Mouse (Mus musculus): ENCODE measurements around the gene Gm13691. TPM values are rescaled to one million over a fixed set of nuclear protein-coding genes. Genes with fewer than 3 reads are reported as not detected.
"Not testable (repeated sequence)": the region's sequence is repeated elsewhere in the genome, so short reads cannot be mapped to it uniquely, and the experiment has no call there.

Gene Gm13691
- polyA plus RNA-seq (2015; fragmentation: Nextera tagmentation; extraction: Ambion mirVana): not detected in 2 replicates

DNA sequence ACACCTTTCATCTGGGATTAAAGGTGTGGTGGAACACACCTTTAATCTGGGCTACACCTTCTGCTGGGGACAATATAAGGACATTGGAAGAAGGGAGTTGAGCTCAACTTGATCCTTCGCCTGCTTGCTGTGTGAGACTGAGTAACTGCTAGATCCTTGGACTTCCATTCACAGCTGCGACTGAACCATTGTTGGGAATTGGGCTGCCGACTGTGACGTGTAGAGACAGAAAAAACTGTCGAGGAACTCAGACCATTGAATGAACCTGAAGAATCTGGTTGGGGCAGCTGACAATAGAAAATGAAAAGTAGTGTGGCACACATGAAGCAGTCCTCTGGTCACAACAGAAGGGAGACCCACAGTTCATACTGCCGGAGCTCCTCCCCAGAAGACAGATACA lies at the start of gene Gm13691:
Gene Gm13691, plus strand, starts transcription at position 301 of the 400 bp plus-strand sequence.
- H3K36me3 ChIP-seq; H3K9me3 ChIP-seq (replicated peaks); H3K27ac ChIP-seq (replicated peaks); H3K4me1 ChIP-seq; H3K4me3 ChIP-seq (replicated peaks); ATAC-seq (ENCODE audit: insufficient number of reproducible peaks, low FRiP score, low TSS enrichment, low read depth); H3K9ac ChIP-seq; H3K27me3 ChIP-seq; H3K4me2 ChIP-seq (replicated peaks): not testable (repeated sequence)
- WGBS: no CpG with 5 or more reads among the region's 6 CpGs

DNA sequence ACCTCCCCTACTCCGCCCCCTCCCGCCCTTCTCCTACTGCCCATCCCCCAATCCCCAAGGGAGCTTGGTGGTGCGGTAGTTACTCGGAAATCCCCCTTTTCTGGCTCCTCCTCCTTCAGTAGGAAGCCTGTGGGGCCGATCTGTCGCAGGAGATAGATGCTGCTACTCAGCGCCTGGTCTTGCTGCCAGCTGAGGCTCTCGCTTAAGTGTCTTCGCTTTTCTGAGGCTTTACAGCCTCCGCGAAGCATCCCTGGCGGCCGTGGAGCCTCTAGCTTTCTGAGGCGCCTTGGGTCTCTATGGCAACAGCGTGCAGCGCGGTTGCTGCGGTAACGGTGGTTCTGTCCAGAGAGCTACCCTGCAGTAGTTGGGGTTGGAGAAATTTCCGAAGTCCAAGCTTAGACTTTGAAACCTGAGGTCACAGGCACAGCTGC lies 49.4 kb upstream of the Gm13691 start, which contains the start of gene Zswim2:
Gene Zswim2, minus strand, starts transcription at position 298 of the 431 bp plus-strand sequence.
- Histone ChIP-seq H3K36me3 (no peaks in the 10 kb centered on the region), H3K9ac (no peak within 1 kb of the TSS), H3K27ac (replicated peaks) (no peak within 1 kb of the TSS), H3K4me2 (replicated peaks) (peak within 1 kb of the TSS; percentile 51), H3K4me1 (peaks cover 4% of the 10 kb centered on the region), H3K27me3 (no peaks in the 10 kb centered on the region), H3K9me3 (replicated peaks) (no peaks in the 10 kb centered on the region), H3K4me3 (replicated peaks) (peak within 1 kb of the TSS; percentile 25)
- ATAC-seq (ENCODE audit: insufficient number of reproducible peaks, low FRiP score, low TSS enrichment, low read depth): peak; percentile 70; the same call in 1 of the 2 replicates
- WGBS: under 1% methylated on average over 20 of the region's 20 CpGs

DNA sequence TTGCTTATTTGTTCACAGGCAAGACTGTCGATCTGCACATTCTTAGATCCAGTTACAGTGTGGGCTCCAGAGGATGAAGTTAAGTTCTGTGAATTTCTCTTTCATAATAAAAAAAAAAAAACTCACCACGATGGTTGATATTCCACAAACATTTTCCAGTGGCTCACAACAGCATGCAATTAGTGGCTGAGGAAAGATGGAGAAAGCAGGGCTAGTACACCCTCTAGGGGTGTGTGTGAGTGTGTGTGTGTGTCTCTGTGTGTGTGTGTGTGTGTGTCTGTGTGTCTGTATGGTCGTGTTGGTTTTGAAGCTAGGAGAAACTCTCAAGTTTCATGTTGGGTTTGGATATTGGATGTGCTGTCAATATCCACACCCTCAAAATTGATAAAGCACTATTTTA lies 49.0 kb upstream of the Gm13691 start:
- Histone ChIP-seq H3K36me3 (no peaks in the 10 kb centered on the region), H3K4me1 (peaks cover 4% of the 10 kb centered on the region), H3K4me2 (replicated peaks) (peak overlapping the region; percentile 51), H3K9ac (no peak overlapping the region), H3K27ac (replicated peaks) (no peak overlapping the region), H3K4me3 (replicated peaks) (peak overlapping the region; percentile 25; the same call in 1 of the 2 replicates), H3K27me3 (no peaks in the 10 kb centered on the region), H3K9me3 (replicated peaks) (no peaks in the 10 kb centered on the region)
- no peak for ATAC-seq (ENCODE audit: insufficient number of reproducible peaks, low FRiP score, low TSS enrichment, low read depth)
- 30% methylated on average over 3 of the region's 3 CpGs for WGBS

DNA sequence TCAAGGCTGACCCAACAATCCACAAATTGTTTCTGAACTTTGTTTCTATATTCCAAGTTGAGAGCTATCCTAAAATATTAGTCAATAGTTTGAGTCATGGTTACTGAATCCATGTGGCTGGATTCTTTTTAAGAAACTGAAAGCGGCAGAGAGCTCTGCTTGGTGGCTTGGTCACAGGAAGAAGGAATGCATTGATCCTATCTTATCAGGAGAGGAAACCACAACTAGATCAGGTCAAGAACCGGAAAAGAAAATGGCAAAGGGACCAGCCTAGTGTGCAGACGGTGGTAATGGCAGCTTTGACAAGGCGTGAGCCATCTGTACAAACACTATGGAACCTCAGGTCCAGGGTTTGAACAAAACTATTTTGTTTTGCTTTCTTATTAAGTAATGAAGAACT lies 48.6 kb upstream of the Gm13691 start:
- H3K9ac ChIP-seq: no peak overlapping the region
- no peaks in the 10 kb centered on the region for H3K36me3 ChIP-seq
- H3K4me2 ChIP-seq (replicated peaks): no peak overlapping the region
- WGBS: 65% methylated on average over 4 of the region's 4 CpGs
- H3K9me3 ChIP-seq (replicated peaks): no peaks in the 10 kb centered on the region
- H3K4me1 ChIP-seq: peaks cover 4% of the 10 kb centered on the region
- no peak overlapping the region for H3K4me3 ChIP-seq (replicated peaks)
- ATAC-seq (ENCODE audit: insufficient number of reproducible peaks, low FRiP score, low TSS enrichment, low read depth): no peak
- H3K27me3 ChIP-seq: no peaks in the 10 kb centered on the region
- H3K27ac ChIP-seq (replicated peaks): no peak overlapping the region

DNA sequence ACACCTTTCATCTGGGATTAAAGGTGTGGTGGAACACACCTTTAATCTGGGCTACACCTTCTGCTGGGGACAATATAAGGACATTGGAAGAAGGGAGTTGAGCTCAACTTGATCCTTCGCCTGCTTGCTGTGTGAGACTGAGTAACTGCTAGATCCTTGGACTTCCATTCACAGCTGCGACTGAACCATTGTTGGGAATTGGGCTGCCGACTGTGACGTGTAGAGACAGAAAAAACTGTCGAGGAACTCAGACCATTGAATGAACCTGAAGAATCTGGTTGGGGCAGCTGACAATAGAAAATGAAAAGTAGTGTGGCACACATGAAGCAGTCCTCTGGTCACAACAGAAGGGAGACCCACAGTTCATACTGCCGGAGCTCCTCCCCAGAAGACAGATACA lies 35.0 kb upstream of the Gm13691 start, which contains the start of gene Gm13698:
Gene Gm13698, plus strand, starts transcription at position 301 of the 400 bp plus-strand sequence.
- H3K9me3 ChIP-seq (replicated peaks); H3K9ac ChIP-seq; H3K36me3 ChIP-seq; H3K4me1 ChIP-seq; H3K4me3 ChIP-seq (replicated peaks); H3K4me2 ChIP-seq (replicated peaks); ATAC-seq (ENCODE audit: insufficient number of reproducible peaks, low FRiP score, low TSS enrichment, low read depth); H3K27ac ChIP-seq (replicated peaks); H3K27me3 ChIP-seq: not testable (repeated sequence)
- WGBS: no CpG with 5 or more reads among the region's 6 CpGs

DNA sequence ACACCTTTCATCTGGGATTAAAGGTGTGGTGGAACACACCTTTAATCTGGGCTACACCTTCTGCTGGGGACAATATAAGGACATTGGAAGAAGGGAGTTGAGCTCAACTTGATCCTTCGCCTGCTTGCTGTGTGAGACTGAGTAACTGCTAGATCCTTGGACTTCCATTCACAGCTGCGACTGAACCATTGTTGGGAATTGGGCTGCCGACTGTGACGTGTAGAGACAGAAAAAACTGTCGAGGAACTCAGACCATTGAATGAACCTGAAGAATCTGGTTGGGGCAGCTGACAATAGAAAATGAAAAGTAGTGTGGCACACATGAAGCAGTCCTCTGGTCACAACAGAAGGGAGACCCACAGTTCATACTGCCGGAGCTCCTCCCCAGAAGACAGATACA lies 29.1 kb upstream of the Gm13691 start, which contains the start of gene Gm13693:
Gene Gm13693, plus strand, starts transcription at position 301 of the 400 bp plus-strand sequence.
- ATAC-seq (ENCODE audit: insufficient number of reproducible peaks, low FRiP score, low TSS enrichment, low read depth); H3K9me3 ChIP-seq (replicated peaks); H3K4me1 ChIP-seq; H3K4me3 ChIP-seq (replicated peaks); H3K4me2 ChIP-seq (replicated peaks); H3K27me3 ChIP-seq; H3K36me3 ChIP-seq; H3K9ac ChIP-seq; H3K27ac ChIP-seq (replicated peaks): not testable (repeated sequence)
- WGBS: no CpG with 5 or more reads among the region's 6 CpGs

DNA sequence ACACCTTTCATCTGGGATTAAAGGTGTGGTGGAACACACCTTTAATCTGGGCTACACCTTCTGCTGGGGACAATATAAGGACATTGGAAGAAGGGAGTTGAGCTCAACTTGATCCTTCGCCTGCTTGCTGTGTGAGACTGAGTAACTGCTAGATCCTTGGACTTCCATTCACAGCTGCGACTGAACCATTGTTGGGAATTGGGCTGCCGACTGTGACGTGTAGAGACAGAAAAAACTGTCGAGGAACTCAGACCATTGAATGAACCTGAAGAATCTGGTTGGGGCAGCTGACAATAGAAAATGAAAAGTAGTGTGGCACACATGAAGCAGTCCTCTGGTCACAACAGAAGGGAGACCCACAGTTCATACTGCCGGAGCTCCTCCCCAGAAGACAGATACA lies 23.3 kb upstream of the Gm13691 start, which contains the start of gene Gm13695:
Gene Gm13695, plus strand, starts transcription at position 301 of the 400 bp plus-strand sequence.
- not testable (repeated sequence) for H3K4me2 ChIP-seq (replicated peaks); H3K4me1 ChIP-seq; H3K27ac ChIP-seq (replicated peaks); H3K27me3 ChIP-seq; H3K9ac ChIP-seq; H3K36me3 ChIP-seq; H3K9me3 ChIP-seq (replicated peaks); H3K4me3 ChIP-seq (replicated peaks); ATAC-seq (ENCODE audit: insufficient number of reproducible peaks, low FRiP score, low TSS enrichment, low read depth)
- WGBS: no CpG with 5 or more reads among the region's 6 CpGs

DNA sequence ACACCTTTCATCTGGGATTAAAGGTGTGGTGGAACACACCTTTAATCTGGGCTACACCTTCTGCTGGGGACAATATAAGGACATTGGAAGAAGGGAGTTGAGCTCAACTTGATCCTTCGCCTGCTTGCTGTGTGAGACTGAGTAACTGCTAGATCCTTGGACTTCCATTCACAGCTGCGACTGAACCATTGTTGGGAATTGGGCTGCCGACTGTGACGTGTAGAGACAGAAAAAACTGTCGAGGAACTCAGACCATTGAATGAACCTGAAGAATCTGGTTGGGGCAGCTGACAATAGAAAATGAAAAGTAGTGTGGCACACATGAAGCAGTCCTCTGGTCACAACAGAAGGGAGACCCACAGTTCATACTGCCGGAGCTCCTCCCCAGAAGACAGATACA lies 17.5 kb upstream of the Gm13691 start, which contains the start of gene Gm13696:
Gene Gm13696, plus strand, starts transcription at position 301 of the 400 bp plus-strand sequence.
- not testable (repeated sequence) for ATAC-seq (ENCODE audit: insufficient number of reproducible peaks, low FRiP score, low TSS enrichment, low read depth); H3K36me3 ChIP-seq; H3K9me3 ChIP-seq (replicated peaks); H3K9ac ChIP-seq; H3K4me2 ChIP-seq (replicated peaks); H3K27ac ChIP-seq (replicated peaks); H3K4me3 ChIP-seq (replicated peaks); H3K4me1 ChIP-seq; H3K27me3 ChIP-seq
- no CpG with 5 or more reads among the region's 6 CpGs for WGBS

DNA sequence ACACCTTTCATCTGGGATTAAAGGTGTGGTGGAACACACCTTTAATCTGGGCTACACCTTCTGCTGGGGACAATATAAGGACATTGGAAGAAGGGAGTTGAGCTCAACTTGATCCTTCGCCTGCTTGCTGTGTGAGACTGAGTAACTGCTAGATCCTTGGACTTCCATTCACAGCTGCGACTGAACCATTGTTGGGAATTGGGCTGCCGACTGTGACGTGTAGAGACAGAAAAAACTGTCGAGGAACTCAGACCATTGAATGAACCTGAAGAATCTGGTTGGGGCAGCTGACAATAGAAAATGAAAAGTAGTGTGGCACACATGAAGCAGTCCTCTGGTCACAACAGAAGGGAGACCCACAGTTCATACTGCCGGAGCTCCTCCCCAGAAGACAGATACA lies 11.7 kb upstream of the Gm13691 start, which contains the start of gene Gm13694:
Gene Gm13694, plus strand, starts transcription at position 301 of the 400 bp plus-strand sequence.
- H3K27ac ChIP-seq (replicated peaks): not testable (repeated sequence)

DNA sequence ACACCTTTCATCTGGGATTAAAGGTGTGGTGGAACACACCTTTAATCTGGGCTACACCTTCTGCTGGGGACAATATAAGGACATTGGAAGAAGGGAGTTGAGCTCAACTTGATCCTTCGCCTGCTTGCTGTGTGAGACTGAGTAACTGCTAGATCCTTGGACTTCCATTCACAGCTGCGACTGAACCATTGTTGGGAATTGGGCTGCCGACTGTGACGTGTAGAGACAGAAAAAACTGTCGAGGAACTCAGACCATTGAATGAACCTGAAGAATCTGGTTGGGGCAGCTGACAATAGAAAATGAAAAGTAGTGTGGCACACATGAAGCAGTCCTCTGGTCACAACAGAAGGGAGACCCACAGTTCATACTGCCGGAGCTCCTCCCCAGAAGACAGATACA lies 5.9 kb upstream of the Gm13691 start, which contains the start of gene Gm13697:
Gene Gm13697, plus strand, starts transcription at position 301 of the 400 bp plus-strand sequence.
- H3K27me3 ChIP-seq; H3K36me3 ChIP-seq; H3K4me2 ChIP-seq (replicated peaks); H3K9ac ChIP-seq; H3K4me1 ChIP-seq; H3K4me3 ChIP-seq (replicated peaks); H3K27ac ChIP-seq (replicated peaks); ATAC-seq (ENCODE audit: insufficient number of reproducible peaks, low FRiP score, low TSS enrichment, low read depth); H3K9me3 ChIP-seq (replicated peaks): not testable (repeated sequence)
- WGBS: no CpG with 5 or more reads among the region's 6 CpGs

More for the DNA sequence above, 11.7 kb upstream of the Gm13691 start, which contains the start of gene Gm13694:
- not testable (repeated sequence) for H3K4me1 ChIP-seq; ATAC-seq (ENCODE audit: insufficient number of reproducible peaks, low FRiP score, low TSS enrichment, low read depth); H3K9ac ChIP-seq; H3K36me3 ChIP-seq; H3K27me3 ChIP-seq; H3K9me3 ChIP-seq (replicated peaks); H3K4me3 ChIP-seq (replicated peaks); H3K4me2 ChIP-seq (replicated peaks)
- no CpG with 5 or more reads among the region's 6 CpGs for WGBS

DNA sequence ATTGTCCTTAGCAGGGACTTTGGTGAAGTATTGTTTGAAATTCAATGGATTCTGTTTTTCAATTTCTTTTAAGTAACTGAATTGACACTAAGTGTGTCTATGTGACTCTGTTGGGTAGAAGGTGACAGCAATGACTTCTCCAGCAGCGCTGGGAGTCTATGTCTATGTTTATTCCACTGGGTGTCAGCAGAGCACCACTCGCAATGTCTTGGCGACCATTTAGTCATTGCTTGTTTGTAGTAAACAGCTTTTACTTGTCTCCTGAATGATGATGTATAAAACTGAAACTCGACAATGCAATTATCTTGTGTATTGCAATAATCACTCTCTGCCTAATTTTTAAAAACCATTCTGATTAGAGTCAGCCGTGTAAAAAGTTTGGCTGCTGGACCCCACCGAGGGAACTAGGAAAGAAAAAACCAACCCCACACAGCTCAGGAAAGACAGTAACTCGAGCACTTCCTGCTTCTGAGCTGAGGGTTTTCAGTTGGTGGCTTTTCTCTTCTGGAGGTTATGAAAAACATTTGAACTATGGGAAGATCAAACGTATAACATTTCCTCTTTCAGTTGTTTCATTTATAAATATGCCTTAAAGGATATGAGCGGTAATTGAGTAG lies 3.4 kb downstream of the Gm13691 start:
- H3K27me3 ChIP-seq; H3K27ac ChIP-seq (replicated peaks); ATAC-seq (ENCODE audit: insufficient number of reproducible peaks, low FRiP score, low TSS enrichment, low read depth); H3K4me1 ChIP-seq; H3K9me3 ChIP-seq (replicated peaks); H3K9ac ChIP-seq; H3K36me3 ChIP-seq: not testable (repeated sequence)
- H3K4me3 ChIP-seq (replicated peaks): 0 out of 2 replicates have a peak overlapping the region, but pooled peaks have one; percentile 4
- WGBS: 20% methylated on average over 8 of the region's 9 CpGs
- peak overlapping the region; percentile 22; the same call in 1 of the 2 replicates for H3K4me2 ChIP-seq (replicated peaks)
